Comparison of ENCODE assay signal across 8 mouse cellular contexts in genomic region chrX:42149557-42150345, GRCm38 (mm10). TPM values are rescaled to one million over a fixed set of nuclear protein-coding genes. Genes with fewer than 3 reads are reported as not detected.
DNase-seq lines count a peak whose midpoint lies in the region; ATAC-seq and TF ChIP-seq lines count a peak whose summit lies in the region.

No protein-coding gene starts in this region.

- WGBS in forebrain, embryonic 12.5 days, result 29% methylated on average over 26 of the region's 71 CpGs
- 10% methylated on average over 29 of the region's 71 CpGs for WGBS in heart, postnatal 0 days
- 12% methylated on average over 54 of the region's 71 CpGs for WGBS in lung, embryonic 15.5 days

- no peak for TF ChIP-seq CTCF in heart, postnatal 0 days (IDR thresholded peaks at IDR 0.05; ENCODE audit: low read depth)
- no peak for TF ChIP-seq CTCF in layer of hippocampus, adult 2 months (conservative IDR thresholded peaks at IDR 0.05)

- H3K9me3 ChIP-seq in forebrain, embryonic 12.5 days, result no peaks in the 10 kb centered on the region
- no peaks in the 10 kb centered on the region for H3K9me3 ChIP-seq in heart, postnatal 0 days (replicated peaks; ENCODE audit: control insufficient read depth, low read length)
- no peaks in the 10 kb centered on the region for H3K9me3 ChIP-seq in lung, embryonic 15.5 days

- peak overlapping the region; percentile 98 for H3K27ac ChIP-seq in forebrain, embryonic 12.5 days
- peak overlapping the region; percentile 100 for H3K27ac ChIP-seq in heart, postnatal 0 days (ENCODE audit: low read depth)
- H3K27ac ChIP-seq in layer of hippocampus, adult 2 months, result peak overlapping the region; percentile 99
- peak overlapping the region; percentile 100 for H3K27ac ChIP-seq in lung, embryonic 15.5 days

- peak overlapping the region; percentile 55 for H3K4me2 ChIP-seq in forebrain, embryonic 12.5 days
- H3K4me2 ChIP-seq in heart, postnatal 0 days (ENCODE audit: low read depth, low read length), result peak overlapping the region; percentile 63
- H3K4me2 ChIP-seq in lung, embryonic 15.5 days, result peak overlapping the region; percentile 46

- H3K36me3 ChIP-seq in forebrain, embryonic 12.5 days (replicated peaks), result no peaks in the 10 kb centered on the region
- no peaks in the 10 kb centered on the region for H3K36me3 ChIP-seq in heart, postnatal 0 days (replicated peaks; ENCODE audit: control insufficient read depth, insufficient read depth, low read length)
- H3K36me3 ChIP-seq in lung, embryonic 15.5 days, result no peaks in the 10 kb centered on the region

- TF ChIP-seq EP300 in heart, postnatal 0 days (IDR thresholded peaks at IDR 0.05; ENCODE audit: low read depth), result no peak

- peak overlapping the region; percentile 61 for H3K4me3 ChIP-seq in forebrain, embryonic 12.5 days (replicated peaks)
- peak overlapping the region; percentile 79 for H3K4me3 ChIP-seq in heart, postnatal 0 days (ENCODE audit: low read depth, low read length)
- peak overlapping the region; percentile 68 for H3K4me3 ChIP-seq in layer of hippocampus, adult 2 months
- H3K4me3 ChIP-seq in lung, embryonic 15.5 days, result peak overlapping the region; percentile 60

- no peaks in the 10 kb centered on the region for H3K27me3 ChIP-seq in forebrain, embryonic 12.5 days
- no peaks in the 10 kb centered on the region for H3K27me3 ChIP-seq in heart, postnatal 0 days (ENCODE audit: control insufficient read depth, insufficient read depth, low read length)
- H3K27me3 ChIP-seq in lung, embryonic 15.5 days, result no peaks in the 10 kb centered on the region

- DNase-seq in c-Kit-negative CD71-positive TER-119-positive erythroid progenitor cells, embryonic 14.5 days (ENCODE audit: low read depth, low spot score), result peak; percentile 36
- DNase-seq in heart, postnatal 0 days (ENCODE audit: low spot score), result no peak
- peak in 1 of 2 experiments; percentile 34 for DNase-seq in layer of hippocampus, adult 2 months (ENCODE audit: low spot score in 2 of 2)
- DNase-seq in ovary, postnatal 10 days (ENCODE audit: low spot score), result peak; percentile 20
- DNase-seq in thymus, postnatal 0 days (ENCODE audit: low spot score), result peak; percentile 70

- H3K4me1 ChIP-seq in forebrain, embryonic 12.5 days, result 0 out of 2 replicates have a peak, but pooled peaks cover 2% of the 10 kb centered on the region
- peaks cover 6% of the 10 kb centered on the region; the same call in 1 of the 2 replicates for H3K4me1 ChIP-seq in heart, postnatal 0 days (ENCODE audit: control insufficient read depth, insufficient read depth)
- H3K4me1 ChIP-seq in lung, embryonic 15.5 days, result no peaks in the 10 kb centered on the region

- H3K9ac ChIP-seq in forebrain, embryonic 12.5 days, result peak overlapping the region; percentile 87
- peak overlapping the region; percentile 99 for H3K9ac ChIP-seq in heart, postnatal 0 days (replicated peaks; ENCODE audit: low read depth, low read length)
- peak overlapping the region; percentile 75 for H3K9ac ChIP-seq in lung, embryonic 15.5 days

- ATAC-seq in CD4-positive, CD25-positive, alpha-beta regulatory T cell, adult 4 months, result peak; percentile 9
- peak; percentile 72 for ATAC-seq in forebrain, embryonic 12.5 days (ENCODE audit: low FRiP score)
- ATAC-seq in heart, postnatal 0 days (ENCODE audit: insufficient read depth, low read depth), result peak; percentile 28
- peak; percentile 6 for ATAC-seq in lung, embryonic 15.5 days (ENCODE audit: borderline replicate concordance, extremely low read depth, low FRiP score, low TSS enrichment)

RNA-seq across cellular contexts. Expression of gene Stag2, which starts 0.6 kb away (rescaled TPM):
- 10 to 100 TPM; 86.9 to 92.7 TPM for polyA plus RNA-seq in CD4-positive, CD25-positive, alpha-beta regulatory T cell, adult 4 months (2017; shearing (Covaris generic))
- polyA plus RNA-seq in forebrain, embryonic 12.5 days (2016; fragmentation: Nextera tagmentation; extraction: Ambion mirVana), result 67.2 and 72.2 TPM in 2 replicates
- 47.1 and 48.2 TPM in 2 replicates for total RNA-seq in heart, postnatal 0 days (2014; rRNA removed; ENCODE audit: low replicate concordance)
- 20.4 TPM in 2 replicates for polyA plus RNA-seq in heart, postnatal 0 days (2015; fragmentation: Nextera tagmentation; extraction: Ambion mirVana)
- total RNA-seq in layer of hippocampus, adult 2 months (2021), result 10 to 100 TPM; 49.6 to 53.4 TPM
- polyA plus RNA-seq in lung, embryonic 15.5 days (2015; fragmentation: Nextera tagmentation; extraction: Ambion mirVana), result 48.9 and 49.3 TPM in 2 replicates
- polyA plus RNA-seq in thymus, postnatal 0 days (2015; fragmentation: Nextera tagmentation; extraction: Ambion mirVana), result 53.8 and 56.8 TPM in 2 replicates

Comparison
In these comparisons a context has a peak if more than half of its experiments do, and no peak if none do; other contexts are left out.
1. ATAC-seq: peak in every context shown above with its lines; median percentile 72 in forebrain, embryonic 12.5 days; 28 in heart, postnatal 0 days; 9 in CD4-positive, CD25-positive, alpha-beta regulatory T cell, adult 4 months; 6 in lung, embryonic 15.5 days.